In the genomic region with DNA sequence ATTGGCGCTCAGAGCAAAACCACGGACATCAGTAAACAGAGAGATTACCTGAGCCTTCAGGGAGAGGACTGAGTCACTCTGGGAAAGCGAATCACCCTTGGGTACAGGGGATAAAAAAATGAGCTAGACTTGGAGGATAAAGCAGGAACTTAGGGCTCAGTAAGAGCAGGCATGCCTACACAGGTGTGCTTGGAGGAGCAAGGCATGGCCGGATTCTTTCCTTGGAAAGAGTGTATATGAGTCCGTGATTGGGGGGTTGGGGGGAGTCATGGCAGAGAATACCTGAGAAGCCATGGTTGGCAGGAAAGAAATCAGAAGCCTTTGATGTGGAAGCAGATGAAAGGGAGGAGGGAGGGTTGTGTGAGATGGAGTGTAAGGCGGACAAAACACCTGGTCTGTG, we compare ENCODE assay signal across 19 mouse cellular contexts.
"Had no signal": no experiment of that assay in that cellular context is flagged by ENCODE, and none has a peak within 500 bp of the region (broad histone marks: within the 10 kb centered on the region; RNA-seq: fewer than 3 reads in every experiment).

No protein-coding gene starts in this region.

- H3K4me1 ChIP-seq: midbrain, embryonic 10.5 days; midbrain, embryonic 12.5 days; neural tube, embryonic 13.5 days; neural tube, embryonic 15.5 days had no signal

- DNase-seq: lung, adult 18-20 months; lung, embryonic 14.5 days; lung, postnatal 10 days; lung, postnatal 4 days; midbrain, embryonic 14.5 days; retina, postnatal 1 day; right cerebral cortex, adult 18-20 months; right cerebral cortex, postnatal 25 days; right cerebral cortex, postnatal 4 days; spleen, adult 18-20 months; thymus, adult 18-20 months; thymus, postnatal 14 days; thymus, postnatal 36 days had no signal

- H3K4me3 ChIP-seq: midbrain, embryonic 10.5 days; midbrain, embryonic 12.5 days; myocyte; neural tube, embryonic 13.5 days; neural tube, embryonic 15.5 days had no signal

- H3K9me3 ChIP-seq: midbrain, embryonic 10.5 days; midbrain, embryonic 12.5 days; neural tube, embryonic 13.5 days; neural tube, embryonic 15.5 days had no signal

- H3K9ac ChIP-seq: lung, embryonic 14.5 days; midbrain, embryonic 12.5 days; neural tube, embryonic 13.5 days; neural tube, embryonic 15.5 days had no signal

- H3K27ac ChIP-seq: midbrain, embryonic 10.5 days; midbrain, embryonic 12.5 days; neural tube, embryonic 13.5 days; neural tube, embryonic 15.5 days had no signal

- ATAC-seq: midbrain, embryonic 16.5 days had no signal

- H3K27me3 ChIP-seq: midbrain, embryonic 12.5 days; neural tube, embryonic 13.5 days; neural tube, embryonic 15.5 days had no signal

- H3K36me3 ChIP-seq: midbrain, embryonic 10.5 days; midbrain, embryonic 12.5 days; neural tube, embryonic 13.5 days; neural tube, embryonic 15.5 days had no signal

- H3K4me2 ChIP-seq: lung, embryonic 14.5 days; midbrain, embryonic 12.5 days; neural tube, embryonic 13.5 days; neural tube, embryonic 15.5 days had no signal
